Mouse (Mus musculus) cortical plate, adult 2 months (tissue): ENCODE data around the gene Atp6v1c2.

Experiments used
- CTCF ChIP-seq: fragments of 200-500 bp; IDR thresholded peaks from 2 replicates; pipeline ENCODE4 v1.5.1; 2011; ENCODE audit warnings: mild to moderate bottlenecking, control low read depth, low read length; ENCODE audit not compliant: insufficient read depth; ENCODE audit errors: extremely low read depth
- POLR2A ChIP-seq: fragments of 200-500 bp; IDR thresholded peaks from 2 replicates; pipeline ENCODE4 v1.6.1; 2011; ENCODE audit warnings: mild to moderate bottlenecking, low read length, control low read depth; ENCODE audit not compliant: insufficient read depth; ENCODE audit errors: extremely low read depth

GRCm38 (mm10) chr12:17239428-17239688, 89.8 kb downstream of the Atp6v1c2 start:
- TF ChIP-seq POLR2A (no peak), CTCF (no peak)
